ENCODE assay signal across 13 mouse cellular contexts in genomic region chr14:27048231-27048956, GRCm38 (mm10). TPM values are rescaled to one million over a fixed set of nuclear protein-coding genes. Genes with fewer than 3 reads are reported as not detected.
DNase-seq lines count a peak whose midpoint lies in the region; ATAC-seq and TF ChIP-seq lines count a peak whose summit lies in the region.
"Had no signal": no experiment of that assay in that cellular context is flagged by ENCODE, and none has a peak within 500 bp of the region (broad histone marks: within the 10 kb centered on the region; RNA-seq: fewer than 3 reads in every experiment).

No protein-coding gene starts in this region.

- H3K27ac ChIP-seq in forebrain, embryonic 11.5 days (ENCODE audit: low read depth, low read length) = peak overlapping the region; percentile 64; the same call in 1 of the 2 replicates
- H3K27ac ChIP-seq in forebrain, embryonic 15.5 days (replicated peaks) = no peak overlapping the region
- H3K27ac ChIP-seq in limb, embryonic 13.5 days = peak overlapping the region; percentile 56; the same call in 1 of the 2 replicates
- no peak overlapping the region for H3K27ac ChIP-seq in lung, postnatal 0 days (ENCODE audit: low read length)

- no peaks in the 10 kb centered on the region for H3K9me3 ChIP-seq in forebrain, embryonic 11.5 days (ENCODE audit: control insufficient read depth, low read length)
- H3K9me3 ChIP-seq in forebrain, embryonic 15.5 days = no peaks in the 10 kb centered on the region
- H3K9me3 ChIP-seq in limb, embryonic 13.5 days = no peaks in the 10 kb centered on the region
- no peaks in the 10 kb centered on the region for H3K9me3 ChIP-seq in lung, postnatal 0 days (ENCODE audit: low read length)

- no peak overlapping the region for H3K4me2 ChIP-seq in forebrain, embryonic 11.5 days (ENCODE audit: low read depth, low read length, severe bottlenecking)
- H3K4me2 ChIP-seq in forebrain, embryonic 15.5 days (replicated peaks) = no peak overlapping the region
- no peak overlapping the region; the same call in 1 of the 2 replicates for H3K4me2 ChIP-seq in limb, embryonic 13.5 days (replicated peaks)
- H3K4me2 ChIP-seq in lung, postnatal 0 days (replicated peaks; ENCODE audit: low read depth, low read length) = no peak overlapping the region

- TF ChIP-seq EP300 in lung, postnatal 0 days (IDR thresholded peaks at IDR 0.05) = no peak

- no peak for DNase-seq in forebrain, embryonic 11.5 days (ENCODE audit: low spot score)
- peak; percentile 1 to 51 for DNase-seq in kidney, postnatal 4 days
- DNase-seq in kidney, adult 8-10 months = no peak
- peak; percentile 61 for DNase-seq in ZHBTc4 (ENCODE audit: low read depth, low spot score)
- no peak for DNase-seq in lung, postnatal 0 days (ENCODE audit: low spot score)
- no peak for DNase-seq in right cerebral cortex, postnatal 14 days
- DNase-seq: cerebellum, postnatal 36 days; lung, adult 18-20 months; right cerebral cortex, postnatal 25 days had no signal

- WGBS in forebrain, embryonic 11.5 days = 12% methylated on average over 8 of the region's 8 CpGs
- 13% methylated on average over 8 of the region's 8 CpGs for WGBS in forebrain, embryonic 15.5 days
- 33% methylated on average over 8 of the region's 8 CpGs for WGBS in limb, embryonic 13.5 days
- WGBS in lung, postnatal 0 days = 68% methylated on average over 8 of the region's 8 CpGs

- no peak for ATAC-seq in forebrain, embryonic 11.5 days (replicated peaks; ENCODE audit: low FRiP score)
- ATAC-seq in forebrain, embryonic 15.5 days (replicated peaks) = no peak
- ATAC-seq in limb, embryonic 13.5 days (ENCODE audit: low FRiP score, low read depth) = no peak
- ATAC-seq in lung, postnatal 0 days = no peak
- ATAC-seq: activated CD4-positive, CD25-positive, alpha-beta regulatory T cell, adult 4 months had no signal

- no peak overlapping the region for H3K9ac ChIP-seq in forebrain, embryonic 11.5 days (ENCODE audit: low read length)
- H3K9ac ChIP-seq in forebrain, embryonic 15.5 days (replicated peaks) = no peak overlapping the region
- no peak overlapping the region for H3K9ac ChIP-seq in limb, embryonic 13.5 days
- no peak overlapping the region for H3K9ac ChIP-seq in lung, postnatal 0 days (replicated peaks; ENCODE audit: low read depth)

- H3K4me1 ChIP-seq in forebrain, embryonic 11.5 days (replicated peaks; ENCODE audit: control insufficient read depth, insufficient read depth, low read length) = peaks cover 37% of the 10 kb centered on the region
- peaks cover 25% of the 10 kb centered on the region for H3K4me1 ChIP-seq in forebrain, embryonic 15.5 days
- H3K4me1 ChIP-seq in limb, embryonic 13.5 days = peaks cover 96% of the 10 kb centered on the region
- H3K4me1 ChIP-seq in lung, postnatal 0 days (ENCODE audit: insufficient read depth, low read depth, low read length) = peaks cover 4% of the 10 kb centered on the region; the same call in 1 of the 2 replicates

- H3K27me3 ChIP-seq in forebrain, embryonic 11.5 days (ENCODE audit: control insufficient read depth, insufficient read depth, low read length) = no peaks in the 10 kb centered on the region
- no peaks in the 10 kb centered on the region for H3K27me3 ChIP-seq in forebrain, embryonic 15.5 days
- H3K27me3 ChIP-seq in limb, embryonic 13.5 days = no peaks in the 10 kb centered on the region
- H3K27me3 ChIP-seq in lung, postnatal 0 days (replicated peaks; ENCODE audit: insufficient read depth, low read length) = no peaks in the 10 kb centered on the region

- no peak overlapping the region for H3K4me3 ChIP-seq in forebrain, embryonic 11.5 days (ENCODE audit: low read depth, low read length)
- H3K4me3 ChIP-seq in forebrain, embryonic 15.5 days = no peak overlapping the region
- no peak overlapping the region for H3K4me3 ChIP-seq in limb, embryonic 13.5 days
- H3K4me3 ChIP-seq in lung, postnatal 0 days (ENCODE audit: low read depth, low read length) = no peak overlapping the region

- no peak for TF ChIP-seq CTCF in lung, postnatal 0 days (IDR thresholded peaks at IDR 0.05)

- H3K36me3 ChIP-seq in forebrain, embryonic 11.5 days (ENCODE audit: control insufficient read depth, insufficient read depth, low read length) = no peaks in the 10 kb centered on the region
- H3K36me3 ChIP-seq in forebrain, embryonic 15.5 days = no peaks in the 10 kb centered on the region
- no peaks in the 10 kb centered on the region for H3K36me3 ChIP-seq in limb, embryonic 13.5 days
- H3K36me3 ChIP-seq in lung, postnatal 0 days (ENCODE audit: insufficient read depth, low read length) = no peaks in the 10 kb centered on the region

RNA-seq across cellular contexts. Expression of gene Il17rd, which starts 9.7 kb away (rescaled TPM):
- 7.2 and 7.8 TPM in 2 replicates for polyA plus RNA-seq in forebrain, embryonic 11.5 days (2014; fragmentation: Nextera tagmentation; extraction: Ambion mirVana)
- polyA plus RNA-seq in forebrain, embryonic 15.5 days (2015; fragmentation: Nextera tagmentation; extraction: Ambion mirVana) = 1.5 and 1.8 TPM in 2 replicates
- 9.4 and 10.4 TPM in 2 replicates for polyA plus RNA-seq in limb, embryonic 13.5 days (2015; fragmentation: Nextera tagmentation; extraction: Ambion mirVana)
- 2.1 and 2.2 TPM in 2 replicates for polyA plus RNA-seq in lung, postnatal 0 days (2015; fragmentation: Nextera tagmentation; extraction: Ambion mirVana)

RNA-seq across cellular contexts. Expression of gene Hesx1, which starts 54.2 kb away (rescaled TPM):
- 0.52 TPM in 1 of 2 replicates, not detected in the other for polyA plus RNA-seq in forebrain, embryonic 11.5 days (2014; fragmentation: Nextera tagmentation; extraction: Ambion mirVana)
- polyA plus RNA-seq in forebrain, embryonic 15.5 days (2015; fragmentation: Nextera tagmentation; extraction: Ambion mirVana) = not detected in 2 replicates
- polyA plus RNA-seq in limb, embryonic 13.5 days (2015; fragmentation: Nextera tagmentation; extraction: Ambion mirVana) = 0.15 and 0.27 TPM in 2 replicates
- polyA plus RNA-seq in lung, postnatal 0 days (2015; fragmentation: Nextera tagmentation; extraction: Ambion mirVana) = not detected in 2 replicates
- polyA plus RNA-seq: large intestine, adult 2 months had no signal

Comparison
In these comparisons a context has a peak if more than half of its experiments do, and no peak if none do; other contexts are left out.
1. DNase-seq: peak in kidney, postnatal 4 days (2 of 2) and ZHBTc4 (single experiment); none in forebrain, embryonic 11.5 days (single experiment), kidney, adult 8-10 months (0 of 2), lung, postnatal 0 days (single experiment) and right cerebral cortex, postnatal 14 days (single experiment).
2. H3K27ac ChIP-seq: peak in forebrain, embryonic 11.5 days (single experiment) and limb, embryonic 13.5 days (single experiment); none in forebrain, embryonic 15.5 days (single experiment) and lung, postnatal 0 days (single experiment).